Mouse (Mus musculus): ENCODE results near the gene Erp27. TPM values are rescaled to one million over a fixed set of nuclear protein-coding genes. Genes with fewer than 3 reads are reported as not detected.
"Not testable (repeated sequence)": the region's sequence is repeated elsewhere in the genome, so short reads cannot be mapped to it uniquely, and the experiment has no call there.

Erp27 gene
- polyA plus RNA-seq, 1 experiment: 0.32 TPM

- 9% methylated on average over 18 of the region's 18 CpGs for WGBS
- DNase-seq (ENCODE audit: low read depth, low spot score): no peak
Measured at GRCm38 (mm10) chr6:136913384-136914126, 8.4 kb downstream of the Erp27 start.

GRCm38 (mm10) chr6:136912751-136913265 lies 9.2 kb downstream of the Erp27 start:
- WGBS: 76% methylated on average over 1 of the region's 2 CpGs
- DNase-seq (ENCODE audit: low read depth, low spot score): no peak

GRCm38 (mm10) chr6:136910247-136910890 lies 11.6 kb downstream of the Erp27 start:
- WGBS: 46% methylated on average over 9 of the region's 9 CpGs
- DNase-seq (ENCODE audit: low read depth, low spot score): no peak

- DNase-seq (ENCODE audit: low read depth, low spot score): no peak
- WGBS: 35% methylated on average over 10 of the region's 10 CpGs
Measured at GRCm38 (mm10) chr6:136906937-136907293, 15.1 kb downstream of the Erp27 start.

GRCm38 (mm10) chr6:136906283-136906936 lies 15.6 kb downstream of the Erp27 start:
- no peak for DNase-seq (ENCODE audit: low read depth, low spot score)
- 41% methylated on average over 19 of the region's 19 CpGs for WGBS

- DNase-seq (ENCODE audit: low read depth, low spot score): no peak
- WGBS: 72% methylated on average over 8 of the region's 8 CpGs
Measured at GRCm38 (mm10) chr6:136903885-136904470, 18.0 kb downstream of the Erp27 start.

- WGBS: 90% methylated on average over 9 of the region's 9 CpGs
- DNase-seq (ENCODE audit: low read depth, low spot score): no peak
Measured at GRCm38 (mm10) chr6:136902527-136902926, 19.5 kb downstream of the Erp27 start.

- DNase-seq (ENCODE audit: low read depth, low spot score): no peak
- whole genome bisulfite sequencing: 75% methylated on average over 2 of the region's 2 CpGs
Measured at GRCm38 (mm10) chr6:136901010-136901409, 21.0 kb downstream of the Erp27 start.

- 23% methylated on average over 4 of the region's 4 CpGs for WGBS
- DNase-seq (ENCODE audit: low read depth, low spot score): no peak
Measured at GRCm38 (mm10) chr6:136900369-136901009, 21.5 kb downstream of the Erp27 start.

- DNase-seq (ENCODE audit: low read depth, low spot score): no peak
- WGBS: 69% methylated on average over 2 of the region's 2 CpGs
Measured at GRCm38 (mm10) chr6:136898954-136899353, 23.0 kb downstream of the Erp27 start.

- DNase-seq (ENCODE audit: low read depth, low spot score): no peak
- 37% methylated on average over 4 of the region's 4 CpGs for WGBS
Measured at GRCm38 (mm10) chr6:136898222-136898621, 23.8 kb downstream of the Erp27 start.

GRCm38 (mm10) chr6:136897789-136898188 lies 24.2 kb downstream of the Erp27 start:
- no peak for DNase-seq (ENCODE audit: low read depth, low spot score)
- WGBS: 72% methylated on average over 4 of the region's 4 CpGs

GRCm38 (mm10) chr6:136894532-136895339 lies 27.2 kb downstream of the Erp27 start:
- DNase-seq (ENCODE audit: low read depth, low spot score): no peak
- 34% methylated on average over 15 of the region's 15 CpGs for WGBS

GRCm38 (mm10) chr6:136892002-136892401 lies 30.0 kb downstream of the Erp27 start:
- WGBS: 86% methylated on average over 2 of the region's 2 CpGs
- no peak for DNase-seq (ENCODE audit: low read depth, low spot score)

- DNase-seq (ENCODE audit: low read depth, low spot score): no peak
- WGBS: 94% methylated on average over 6 of the region's 6 CpGs
Measured at GRCm38 (mm10) chr6:136889554-136889953, 32.4 kb downstream of the Erp27 start.

- no peak for DNase-seq (ENCODE audit: low read depth, low spot score)
- 92% methylated on average over 6 of the region's 6 CpGs for WGBS
Measured at GRCm38 (mm10) chr6:136889067-136889466, 32.9 kb downstream of the Erp27 start.

- 15% methylated on average over 9 of the region's 9 CpGs for WGBS
Measured at GRCm38 (mm10) chr6:136887854-136888253, 34.1 kb downstream of the Erp27 start.

GRCm38 (mm10) chr6:136884766-136885165 lies 37.2 kb downstream of the Erp27 start:
- not testable (repeated sequence) for DNase-seq (ENCODE audit: low read depth, low spot score)
- 33% methylated on average over 1 of the region's 1 CpGs for WGBS

More at GRCm38 (mm10) chr6:136887854-136888253, 34.1 kb downstream of the Erp27 start:
- no peak for DNase-seq (ENCODE audit: low read depth, low spot score)

- DNase-seq (ENCODE audit: low read depth, low spot score): no peak
- WGBS: 92% methylated on average over 6 of the region's 6 CpGs
Measured at GRCm38 (mm10) chr6:136883961-136884360, 38.0 kb downstream of the Erp27 start.
